Mouse (Mus musculus): ENCODE results near the gene Mrpl11. TPM values are rescaled to one million over a fixed set of nuclear protein-coding genes. Genes with fewer than 3 reads are reported as not detected.

Mrpl11 gene
- 67.9 and 78.0 TPM in 2 replicates for polyA plus RNA-seq (2015; fragmentation: Nextera tagmentation; extraction: Ambion mirVana)

DNA sequence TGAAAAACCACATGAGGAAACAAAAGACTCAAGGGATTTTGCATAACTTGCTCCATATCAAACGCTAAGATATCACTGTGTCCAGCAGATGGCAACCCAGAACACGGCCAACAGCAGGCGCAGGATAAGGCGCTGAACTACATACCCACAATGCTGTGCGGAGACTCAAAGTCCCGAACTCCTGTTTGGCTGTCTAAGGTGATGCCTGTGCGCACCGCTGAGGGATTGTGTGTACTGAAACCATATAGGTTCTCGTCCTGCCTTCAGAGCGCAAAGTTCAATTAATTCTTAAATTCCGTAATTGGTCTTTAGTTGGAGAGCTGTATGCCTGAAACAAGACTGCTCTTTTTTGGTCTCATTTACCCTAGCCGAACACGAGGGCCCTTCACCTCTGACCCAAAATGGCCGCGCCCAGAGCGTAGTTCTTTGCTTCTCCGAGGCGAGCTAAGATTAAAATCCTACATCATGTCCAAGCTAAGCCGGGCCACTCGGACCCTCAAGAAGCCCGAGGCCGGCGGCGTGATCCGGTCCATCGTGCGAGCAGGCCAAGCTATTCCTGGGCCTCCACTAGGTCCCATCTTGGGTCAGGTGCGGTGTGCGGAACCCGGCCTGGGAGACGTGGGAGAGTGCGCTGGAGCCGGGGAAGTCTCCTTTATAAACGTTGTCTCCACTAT lies at the start of gene Mrpl11:
Mrpl11 (plus strand) TSS at position 220 of the 674 bp plus-strand sequence.
- peak; percentile 92 for DNase-seq (ENCODE audit: low spot score)
- peak within 1 kb of the TSS; percentile 86 for H3K9ac ChIP-seq (ENCODE audit: low read length)
- peak within 1 kb of the TSS; percentile 77 for H3K4me3 ChIP-seq (ENCODE audit: low read depth, low read length)
- peak within 1 kb of the TSS; percentile 76 for H3K27ac ChIP-seq (replicated peaks)
- TF ChIP-seq CTCF (IDR thresholded peaks at IDR 0.05; ENCODE audit: low read depth), result peak; percentile 95
- TF ChIP-seq EP300 (optimal IDR thresholded peaks at IDR 0.05), result peak; percentile 61
- H3K9me3 ChIP-seq (ENCODE audit: control insufficient read depth, low read length), result no peaks in the 10 kb centered on the region
- H3K4me1 ChIP-seq (replicated peaks; ENCODE audit: control insufficient read depth, insufficient read depth), result peaks cover 4% of the 10 kb centered on the region; the same call in 1 of the 2 replicates
- 0 out of 2 replicates have a peak, but pooled peaks cover 3% of the 10 kb centered on the region for H3K36me3 ChIP-seq (ENCODE audit: control insufficient read depth, insufficient read depth, low read length)
- peak within 1 kb of the TSS; percentile 70 for H3K4me2 ChIP-seq (replicated peaks; ENCODE audit: low read depth)
- H3K27me3 ChIP-seq (ENCODE audit: control insufficient read depth, insufficient read depth, low read length), result no peaks in the 10 kb centered on the region
- WGBS, result under 1% methylated on average over 34 of the region's 34 CpGs
- ATAC-seq (ENCODE audit: low FRiP score, low TSS enrichment), result peak; percentile 98

DNA sequence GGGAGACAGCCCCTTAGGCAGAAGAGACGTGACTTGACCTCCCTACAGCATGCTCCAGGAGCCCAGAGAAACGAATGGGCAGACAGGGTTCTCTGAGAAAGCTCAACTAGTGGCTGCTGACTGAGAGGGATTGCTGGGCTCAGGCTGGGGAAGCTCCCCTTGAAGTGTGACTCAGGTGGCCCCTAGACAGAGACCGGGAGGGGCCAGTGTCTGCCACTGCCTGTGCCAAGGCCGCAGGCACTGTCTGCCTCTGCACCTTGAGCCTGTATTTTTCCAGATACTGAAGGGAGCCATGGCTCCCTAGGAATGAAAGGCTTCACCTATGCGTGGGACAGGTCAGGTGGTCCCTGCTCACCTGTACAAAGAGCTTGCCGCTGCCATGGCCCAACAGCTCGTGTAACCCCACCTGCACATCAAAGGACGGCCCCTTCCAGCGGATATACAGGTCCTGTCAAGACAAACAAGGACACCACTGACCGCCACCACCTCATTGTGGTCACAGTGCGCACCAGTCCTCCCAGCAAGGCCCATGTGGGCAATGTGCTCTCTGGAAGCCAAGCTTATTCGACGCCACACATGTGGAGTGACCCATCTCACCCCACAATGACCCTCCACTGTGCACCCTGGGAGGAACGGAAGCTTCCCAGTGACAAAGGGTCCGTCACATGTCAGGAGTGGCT lies 45.9 kb upstream of the Mrpl11 start:
- H3K36me3 ChIP-seq (ENCODE audit: control insufficient read depth, insufficient read depth, low read length), result peaks cover 47% of the 10 kb centered on the region
- 91% methylated on average over 15 of the region's 15 CpGs for WGBS
- no peak overlapping the region for H3K27ac ChIP-seq (replicated peaks)

DNA sequence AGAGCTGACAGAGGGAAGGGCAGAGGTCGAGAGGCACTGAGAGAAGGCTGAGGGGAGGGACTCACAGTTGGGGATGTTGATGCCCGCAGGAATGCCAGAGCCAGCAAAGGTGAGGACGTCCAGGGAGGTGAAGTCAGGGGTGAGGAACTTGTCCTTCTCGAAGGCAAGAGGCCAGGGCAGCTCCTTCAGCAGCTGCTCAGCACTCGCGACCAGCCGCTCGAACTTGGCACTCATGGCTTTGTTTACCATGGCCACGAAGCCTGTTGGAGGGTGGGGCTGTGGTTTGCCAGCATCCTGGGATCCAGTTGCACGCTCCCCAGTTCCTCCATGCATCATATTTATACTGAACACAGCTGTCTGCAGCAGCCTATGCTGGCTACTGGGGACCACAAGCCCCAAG lies 45.1 kb upstream of the Mrpl11 start:
- H3K4me3 ChIP-seq (ENCODE audit: low read depth, low read length), result no peak overlapping the region
- no peak overlapping the region for H3K27ac ChIP-seq (replicated peaks)
- no peak for TF ChIP-seq CTCF (IDR thresholded peaks at IDR 0.05; ENCODE audit: low read depth)
- no peak for TF ChIP-seq EP300 (optimal IDR thresholded peaks at IDR 0.05)
- no peaks in the 10 kb centered on the region for H3K9me3 ChIP-seq (ENCODE audit: control insufficient read depth, low read length)
- WGBS, result 66% methylated on average over 10 of the region's 10 CpGs
- H3K9ac ChIP-seq (ENCODE audit: low read length), result no peak overlapping the region
- DNase-seq (ENCODE audit: low spot score) (no peak), ATAC-seq (ENCODE audit: low FRiP score, low TSS enrichment) (no peak)
- H3K36me3 ChIP-seq (ENCODE audit: control insufficient read depth, insufficient read depth, low read length), result peaks cover 50% of the 10 kb centered on the region
- no peaks in the 10 kb centered on the region for H3K27me3 ChIP-seq (ENCODE audit: control insufficient read depth, insufficient read depth, low read length)
- no peaks in the 10 kb centered on the region for H3K4me1 ChIP-seq (replicated peaks; ENCODE audit: control insufficient read depth, insufficient read depth)
- H3K4me2 ChIP-seq (replicated peaks; ENCODE audit: low read depth), result no peak overlapping the region

More for the DNA sequence above, 45.9 kb upstream of the Mrpl11 start:
- no peak overlapping the region for H3K9ac ChIP-seq (ENCODE audit: low read length)
- no peak overlapping the region for H3K4me3 ChIP-seq (ENCODE audit: low read depth, low read length)
- TF ChIP-seq CTCF (IDR thresholded peaks at IDR 0.05; ENCODE audit: low read depth) (no peak), EP300 (optimal IDR thresholded peaks at IDR 0.05) (no peak)
- no peaks in the 10 kb centered on the region for H3K4me1 ChIP-seq (replicated peaks; ENCODE audit: control insufficient read depth, insufficient read depth)
- DNase-seq (ENCODE audit: low spot score), result no peak
- no peak for ATAC-seq (ENCODE audit: low FRiP score, low TSS enrichment)
- no peaks in the 10 kb centered on the region for H3K9me3 ChIP-seq (ENCODE audit: control insufficient read depth, low read length)
- no peak overlapping the region for H3K4me2 ChIP-seq (replicated peaks; ENCODE audit: low read depth)
- H3K27me3 ChIP-seq (ENCODE audit: control insufficient read depth, insufficient read depth, low read length), result no peaks in the 10 kb centered on the region

DNA sequence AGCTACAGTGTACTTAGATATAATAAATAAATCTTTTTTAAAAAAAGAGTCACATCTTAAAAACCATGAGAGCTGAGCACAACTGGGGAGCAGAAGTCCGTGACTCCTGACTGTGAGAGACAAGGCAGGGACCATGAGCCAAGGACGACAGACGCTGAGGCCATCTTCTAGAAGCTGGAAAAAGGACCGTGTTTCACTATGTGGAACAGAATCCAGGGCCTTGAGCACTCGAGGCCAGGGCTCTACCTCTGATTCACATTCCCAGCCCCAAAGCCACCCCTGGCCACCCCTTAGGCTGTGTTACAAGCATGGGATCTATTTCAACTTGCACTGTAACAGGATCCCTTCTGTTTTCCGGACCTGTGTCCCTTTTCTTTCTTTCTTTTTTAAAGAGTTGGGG lies 42.3 kb upstream of the Mrpl11 start:
- H3K9ac ChIP-seq (ENCODE audit: low read length), result no peak overlapping the region

DNA sequence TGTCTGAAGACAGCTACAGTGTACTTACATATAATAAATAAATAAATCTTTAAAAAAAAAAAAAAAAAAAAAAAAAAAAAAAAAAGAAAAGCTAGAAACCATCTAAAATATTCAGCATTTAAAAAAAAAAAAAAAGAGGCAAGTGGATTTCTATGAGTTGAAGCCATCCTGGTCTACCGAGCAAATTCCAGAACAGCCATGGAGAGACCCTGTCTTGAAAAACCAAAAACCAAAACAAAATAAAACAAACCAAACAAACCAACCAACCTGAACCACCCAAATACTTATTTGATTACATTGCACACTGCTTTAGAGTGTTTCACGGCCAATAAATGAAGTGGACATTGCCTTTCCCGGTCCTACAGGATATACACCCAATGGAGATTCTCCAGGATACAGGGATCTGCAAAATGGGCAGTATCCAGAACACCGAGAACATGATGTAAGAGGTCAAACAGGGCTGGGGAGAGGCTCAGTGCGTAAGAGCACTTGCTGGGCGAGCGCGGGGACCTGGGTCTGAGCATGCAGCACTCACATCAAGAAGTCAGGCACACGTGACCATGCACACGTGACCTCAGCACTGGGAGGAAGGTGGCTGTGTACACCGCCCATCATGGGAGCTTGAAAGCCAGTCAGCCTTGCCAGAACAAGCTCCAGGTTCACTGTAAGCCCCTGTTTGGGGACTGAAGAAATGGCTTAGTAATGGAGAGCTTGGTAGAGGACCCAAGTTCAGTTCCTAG lies 36.7 kb upstream of the Mrpl11 start:
- no peak overlapping the region for H3K4me3 ChIP-seq (ENCODE audit: low read depth, low read length)
- H3K9ac ChIP-seq (ENCODE audit: low read length), result no peak overlapping the region
- no peak overlapping the region for H3K27ac ChIP-seq (replicated peaks)
- H3K4me2 ChIP-seq (replicated peaks; ENCODE audit: low read depth), result no peak overlapping the region
- TF ChIP-seq CTCF (IDR thresholded peaks at IDR 0.05; ENCODE audit: low read depth), result no peak
- no peak for TF ChIP-seq EP300 (optimal IDR thresholded peaks at IDR 0.05)
- DNase-seq (ENCODE audit: low spot score), result no peak
- peaks cover 8% of the 10 kb centered on the region for H3K4me1 ChIP-seq (replicated peaks; ENCODE audit: control insufficient read depth, insufficient read depth)
- no peak for ATAC-seq (ENCODE audit: low FRiP score, low TSS enrichment)
- H3K36me3 ChIP-seq (ENCODE audit: control insufficient read depth, insufficient read depth, low read length), result peaks cover 17% of the 10 kb centered on the region
- 95% methylated on average over 11 of the region's 11 CpGs for WGBS
- no peaks in the 10 kb centered on the region for H3K27me3 ChIP-seq (ENCODE audit: control insufficient read depth, insufficient read depth, low read length)
- H3K9me3 ChIP-seq (ENCODE audit: control insufficient read depth, low read length), result no peaks in the 10 kb centered on the region

More for the DNA sequence above, 42.3 kb upstream of the Mrpl11 start:
- H3K27me3 ChIP-seq (ENCODE audit: control insufficient read depth, insufficient read depth, low read length), result no peaks in the 10 kb centered on the region
- no peaks in the 10 kb centered on the region for H3K4me1 ChIP-seq (replicated peaks; ENCODE audit: control insufficient read depth, insufficient read depth)
- DNase-seq (ENCODE audit: low spot score), result no peak
- H3K27ac ChIP-seq (replicated peaks), result no peak overlapping the region
- WGBS, result 87% methylated on average over 6 of the region's 6 CpGs
- no peak overlapping the region for H3K4me2 ChIP-seq (replicated peaks; ENCODE audit: low read depth)
- H3K9me3 ChIP-seq (ENCODE audit: control insufficient read depth, low read length), result no peaks in the 10 kb centered on the region
- ATAC-seq (ENCODE audit: low FRiP score, low TSS enrichment), result no peak
- no peak overlapping the region for H3K4me3 ChIP-seq (ENCODE audit: low read depth, low read length)
- peaks cover 45% of the 10 kb centered on the region for H3K36me3 ChIP-seq (ENCODE audit: control insufficient read depth, insufficient read depth, low read length)
- TF ChIP-seq EP300 (optimal IDR thresholded peaks at IDR 0.05) (no peak), CTCF (IDR thresholded peaks at IDR 0.05; ENCODE audit: low read depth) (no peak)

All from stomach, postnatal 0 days (tissue).